23 mouse cellular contexts compared by ENCODE assay signal in the genomic region with DNA sequence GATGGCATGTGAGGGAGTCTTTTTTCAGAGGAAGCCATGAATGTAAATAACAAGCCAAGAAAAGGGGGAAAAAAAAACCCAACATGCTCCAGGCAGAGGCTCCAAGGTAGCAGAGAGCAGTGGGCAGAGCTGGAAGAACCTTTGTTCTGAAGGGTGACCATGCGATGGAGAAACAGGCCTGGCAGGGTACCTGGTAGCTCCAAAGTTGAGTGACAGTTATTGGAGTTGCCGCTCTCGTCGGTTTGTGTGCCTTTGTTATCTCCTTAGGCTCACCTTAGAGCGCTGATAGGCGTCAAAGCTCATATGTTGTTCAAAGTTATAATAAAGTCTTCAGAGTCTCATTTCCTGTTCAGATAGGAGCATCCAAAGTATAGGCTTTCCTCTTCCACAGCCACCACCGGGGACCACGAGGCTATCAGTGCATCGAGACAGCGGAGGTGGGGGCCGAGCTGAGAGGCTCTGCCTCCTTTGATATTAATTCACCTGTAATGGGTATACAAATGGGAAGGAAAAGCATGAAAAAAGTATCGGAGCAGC.
DNase-seq lines count a peak whose midpoint lies in the region; ATAC-seq and TF ChIP-seq lines count a peak whose summit lies in the region.
"Had no signal": no experiment of that assay in that cellular context is flagged by ENCODE, and none has a peak within 500 bp of the region (broad histone marks: within the 10 kb centered on the region; RNA-seq: fewer than 3 reads in every experiment).

No protein-coding gene starts in this region.

- H3K27ac ChIP-seq in heart, embryonic 10.5 days, result no peak overlapping the region
- H3K27ac ChIP-seq in stomach, embryonic 14.5 days (ENCODE audit: low read length), result no peak overlapping the region
- H3K27ac ChIP-seq in stomach, postnatal 0 days (replicated peaks), result no peak overlapping the region
- H3K27ac ChIP-seq in intestine, embryonic 16.5 days (ENCODE audit: low read length), result no peak overlapping the region
- H3K27ac ChIP-seq in stomach, embryonic 16.5 days (ENCODE audit: low read length), result no peak overlapping the region
- H3K27ac ChIP-seq: forebrain, embryonic 10.5 days; forebrain, embryonic 13.5 days; gastrocnemius, adult 2 months; heart, embryonic 13.5 days; hindbrain, embryonic 14.5 days had no signal

- no peaks in the 10 kb centered on the region for H3K9me3 ChIP-seq in heart, embryonic 10.5 days
- no peaks in the 10 kb centered on the region for H3K9me3 ChIP-seq in stomach, embryonic 14.5 days (ENCODE audit: control insufficient read depth, low read depth, low read length)
- no peaks in the 10 kb centered on the region for H3K9me3 ChIP-seq in stomach, postnatal 0 days (ENCODE audit: control insufficient read depth, low read length)
- H3K9me3 ChIP-seq in intestine, embryonic 16.5 days (ENCODE audit: control insufficient read depth, low read length), result no peaks in the 10 kb centered on the region
- H3K9me3 ChIP-seq in stomach, embryonic 16.5 days (replicated peaks; ENCODE audit: control insufficient read depth, low read length), result no peaks in the 10 kb centered on the region
- H3K9me3 ChIP-seq: forebrain, embryonic 10.5 days; forebrain, embryonic 13.5 days; heart, embryonic 13.5 days had no signal

- H3K4me2 ChIP-seq in stomach, embryonic 14.5 days (replicated peaks; ENCODE audit: low read depth, low read length), result no peak overlapping the region
- no peak overlapping the region for H3K4me2 ChIP-seq in stomach, postnatal 0 days (replicated peaks; ENCODE audit: low read depth)
- no peak overlapping the region for H3K4me2 ChIP-seq in intestine, embryonic 16.5 days (ENCODE audit: low read depth, low read length)
- no peak overlapping the region for H3K4me2 ChIP-seq in stomach, embryonic 16.5 days (ENCODE audit: low read depth, low read length)
- H3K4me2 ChIP-seq: forebrain, embryonic 13.5 days; heart, embryonic 13.5 days; hindbrain, embryonic 14.5 days had no signal

- no peak for TF ChIP-seq CTCF in stomach, postnatal 0 days (IDR thresholded peaks at IDR 0.05; ENCODE audit: low read depth)

- H3K9ac ChIP-seq in stomach, embryonic 14.5 days (replicated peaks; ENCODE audit: low read depth, low read length), result no peak overlapping the region
- H3K9ac ChIP-seq in stomach, postnatal 0 days (ENCODE audit: low read length), result no peak overlapping the region
- H3K9ac ChIP-seq in intestine, embryonic 16.5 days (ENCODE audit: low read depth, low read length), result no peak overlapping the region
- H3K9ac ChIP-seq in stomach, embryonic 16.5 days (ENCODE audit: low read length), result no peak overlapping the region
- H3K9ac ChIP-seq: forebrain, embryonic 13.5 days; heart, embryonic 13.5 days; hindbrain, embryonic 14.5 days had no signal

- H3K36me3 ChIP-seq in heart, embryonic 10.5 days, result no peaks in the 10 kb centered on the region
- no peaks in the 10 kb centered on the region for H3K36me3 ChIP-seq in stomach, embryonic 14.5 days (ENCODE audit: control insufficient read depth, insufficient read depth, low read length)
- H3K36me3 ChIP-seq in stomach, postnatal 0 days (ENCODE audit: control insufficient read depth, insufficient read depth, low read length), result no peaks in the 10 kb centered on the region
- no peaks in the 10 kb centered on the region for H3K36me3 ChIP-seq in intestine, embryonic 16.5 days (ENCODE audit: control insufficient read depth, insufficient read depth, low read length)
- no peaks in the 10 kb centered on the region for H3K36me3 ChIP-seq in stomach, embryonic 16.5 days (ENCODE audit: control insufficient read depth, insufficient read depth, low read length)
- H3K36me3 ChIP-seq: forebrain, embryonic 10.5 days; heart, embryonic 13.5 days had no signal

- DNase-seq in heart, adult 11 months, result peak; percentile 75
- DNase-seq in heart, embryonic 10.5 days (ENCODE audit: low spot score), result no peak
- no peak for DNase-seq in stomach, postnatal 0 days (ENCODE audit: low spot score)
- DNase-seq: adrenal gland, adult 8-10 months; cerebellum, adult 18-20 months; cerebellum, adult 9-10 months; cerebellum, postnatal 14 days; gastrocnemius, adult 2 months; gastrocnemius, postnatal 14 days; heart, adult 18-20 months; heart, postnatal 14 days; heart, postnatal 4 days had no signal

- peak; percentile 63; the same call in 1 of the 2 replicates for ATAC-seq in stomach, embryonic 14.5 days (ENCODE audit: insufficient number of reproducible peaks, insufficient read depth, low FRiP score, low read depth)
- no peak for ATAC-seq in stomach, postnatal 0 days (ENCODE audit: low FRiP score, low TSS enrichment)
- ATAC-seq in intestine, embryonic 16.5 days, result peak; percentile 84
- ATAC-seq in stomach, embryonic 16.5 days (ENCODE audit: insufficient read depth, low FRiP score), result peak; percentile 29; the same call in 1 of the 2 replicates
- no peak for ATAC-seq in megakaryocyte-erythroid progenitor cell, adult 5-6 weeks (replicated peaks; ENCODE audit: low FRiP score, low TSS enrichment, poor library complexity, severe bottlenecking)
- ATAC-seq in frontal cortex, adult (ENCODE audit: low TSS enrichment), result no peak
- ATAC-seq: activated CD4-positive, CD25-positive, alpha-beta regulatory T cell, adult 4 months; forebrain, embryonic 13.5 days; forebrain, embryonic 16.5 days had no signal

- H3K4me3 ChIP-seq in heart, embryonic 10.5 days, result no peak overlapping the region
- no peak overlapping the region for H3K4me3 ChIP-seq in stomach, embryonic 14.5 days (ENCODE audit: low read depth, low read length)
- no peak overlapping the region for H3K4me3 ChIP-seq in stomach, postnatal 0 days (ENCODE audit: low read depth, low read length)
- no peak overlapping the region for H3K4me3 ChIP-seq in intestine, embryonic 16.5 days (ENCODE audit: low read length)
- H3K4me3 ChIP-seq in stomach, embryonic 16.5 days (replicated peaks; ENCODE audit: low read length), result no peak overlapping the region
- H3K4me3 ChIP-seq: forebrain, embryonic 10.5 days; forebrain, embryonic 13.5 days; gastrocnemius, adult 2 months; heart, embryonic 13.5 days had no signal

- whole genome bisulfite sequencing in heart, embryonic 10.5 days, result 77% methylated on average over 12 of the region's 12 CpGs
- 51% methylated on average over 12 of the region's 12 CpGs for WGBS in stomach, embryonic 14.5 days
- 64% methylated on average over 12 of the region's 12 CpGs for WGBS in stomach, postnatal 0 days
- 45% methylated on average over 12 of the region's 12 CpGs for WGBS in intestine, embryonic 16.5 days
- 52% methylated on average over 12 of the region's 12 CpGs for WGBS in stomach, embryonic 16.5 days

- H3K4me1 ChIP-seq in heart, embryonic 10.5 days, result peaks cover 22% of the 10 kb centered on the region
- H3K4me1 ChIP-seq in stomach, embryonic 14.5 days (ENCODE audit: control insufficient read depth, insufficient read depth, low read length), result peaks cover 18% of the 10 kb centered on the region
- peaks cover 3% of the 10 kb centered on the region for H3K4me1 ChIP-seq in stomach, postnatal 0 days (replicated peaks; ENCODE audit: control insufficient read depth, insufficient read depth)
- peaks cover 17% of the 10 kb centered on the region; the same call in 1 of the 2 replicates for H3K4me1 ChIP-seq in intestine, embryonic 16.5 days (ENCODE audit: control insufficient read depth, insufficient read depth, low read length)
- H3K4me1 ChIP-seq in stomach, embryonic 16.5 days (ENCODE audit: control insufficient read depth, insufficient read depth, low read length), result peaks cover 20% of the 10 kb centered on the region

- no peak for TF ChIP-seq EP300 in stomach, postnatal 0 days (optimal IDR thresholded peaks at IDR 0.05)

- 0 out of 2 replicates have a peak, but pooled peaks cover 3% of the 10 kb centered on the region for H3K27me3 ChIP-seq in heart, embryonic 10.5 days (ENCODE audit: insufficient read depth, poor library complexity, severe bottlenecking)
- no peaks in the 10 kb centered on the region for H3K27me3 ChIP-seq in stomach, embryonic 14.5 days (ENCODE audit: control insufficient read depth, insufficient read depth, low read length)
- H3K27me3 ChIP-seq in stomach, postnatal 0 days (ENCODE audit: control insufficient read depth, insufficient read depth, low read length), result no peaks in the 10 kb centered on the region
- H3K27me3 ChIP-seq in intestine, embryonic 16.5 days (replicated peaks; ENCODE audit: control insufficient read depth, insufficient read depth, low read length), result no peaks in the 10 kb centered on the region
- no peaks in the 10 kb centered on the region for H3K27me3 ChIP-seq in stomach, embryonic 16.5 days (ENCODE audit: control insufficient read depth, insufficient read depth, low read length)
- H3K27me3 ChIP-seq: heart, embryonic 13.5 days had no signal

Comparison
In these comparisons a context has a peak if more than half of its experiments do, and no peak if none do; other contexts are left out.
1. ATAC-seq: peak in stomach, embryonic 14.5 days (single experiment), intestine, embryonic 16.5 days (single experiment) and stomach, embryonic 16.5 days (single experiment); none in stomach, postnatal 0 days (single experiment), megakaryocyte-erythroid progenitor cell, adult 5-6 weeks (single experiment) and frontal cortex, adult (single experiment).